Mouse (Mus musculus): ENCODE data around the gene Hsd11b2. TPM values are rescaled to one million over a fixed set of nuclear protein-coding genes. Genes with fewer than 3 reads are reported as not detected.

Gene Hsd11b2
- 0.94 and 1.2 TPM in 2 replicates for polyA plus RNA-seq (2014; fragmentation: Nextera tagmentation; extraction: Ambion mirVana)

- Histone ChIP-seq H3K4me3 (ENCODE audit: low read depth, low read length) (peak within 1 kb of the TSS; percentile 47), H3K9me3 (ENCODE audit: control insufficient read depth, low read length) (no peaks in the 10 kb centered on the region), H3K9ac (replicated peaks; ENCODE audit: low read depth, low read length) (peak within 1 kb of the TSS; percentile 65), H3K4me2 (ENCODE audit: low read depth, low read length) (peak within 1 kb of the TSS; percentile 94), H3K27ac (ENCODE audit: low read depth, low read length) (0 out of 2 replicates have a peak within 1 kb of the TSS, but pooled peaks have one; percentile 28), H3K4me1 (ENCODE audit: control insufficient read depth, insufficient read depth, low read length) (peaks cover 18% of the 10 kb centered on the region), H3K36me3 (ENCODE audit: control insufficient read depth, insufficient read depth, low read length) (0 out of 2 replicates have a peak, but pooled peaks cover 8% of the 10 kb centered on the region), H3K27me3 (ENCODE audit: control insufficient read depth, insufficient read depth, low read length) (no peaks in the 10 kb centered on the region; the same call in 1 of the 2 replicates)
- under 1% methylated on average over 63 of the region's 68 CpGs for whole genome bisulfite sequencing
- ATAC-seq (ENCODE audit: low read depth), result peak; percentile 76
These were observed at the start of gene Hsd11b2 for GRCm38 (mm10) chr8:105518436-105519313. TSS of gene Hsd11b2 (plus strand) at chr8:105518755.

- peak overlapping the region; percentile 39 for H3K9ac ChIP-seq (replicated peaks; ENCODE audit: low read depth, low read length)
- H3K36me3 ChIP-seq (ENCODE audit: control insufficient read depth, insufficient read depth, low read length), result 0 out of 2 replicates have a peak, but pooled peaks cover 3% of the 10 kb centered on the region
- H3K27ac ChIP-seq (ENCODE audit: low read depth, low read length), result peak overlapping the region; percentile 77
- no peaks in the 10 kb centered on the region for H3K27me3 ChIP-seq (ENCODE audit: control insufficient read depth, insufficient read depth, low read length)
- WGBS, result 17% methylated on average over 6 of the region's 6 CpGs
- peaks cover 21% of the 10 kb centered on the region for H3K4me1 ChIP-seq (ENCODE audit: control insufficient read depth, insufficient read depth, low read length)
- H3K4me2 ChIP-seq (ENCODE audit: low read depth, low read length), result peak overlapping the region; percentile 69
- peak; percentile 54; the same call in 1 of the 2 replicates for ATAC-seq (ENCODE audit: low read depth)
- no peaks in the 10 kb centered on the region for H3K9me3 ChIP-seq (ENCODE audit: control insufficient read depth, low read length)
- peak overlapping the region; percentile 42; the same call in 1 of the 2 replicates for H3K4me3 ChIP-seq (ENCODE audit: low read depth, low read length)
These were observed 49.4 kb upstream of the Hsd11b2 start for GRCm38 (mm10) chr8:105469041-105469695.

- H3K9ac ChIP-seq (replicated peaks; ENCODE audit: low read depth, low read length), result peak overlapping the region; percentile 39; the same call in 1 of the 2 replicates
- no peaks in the 10 kb centered on the region for H3K9me3 ChIP-seq (ENCODE audit: control insufficient read depth, low read length)
- peak overlapping the region; percentile 42 for H3K4me3 ChIP-seq (ENCODE audit: low read depth, low read length)
- peak overlapping the region; percentile 77 for H3K27ac ChIP-seq (ENCODE audit: low read depth, low read length)
- no peak for ATAC-seq (ENCODE audit: low read depth)
- H3K36me3 ChIP-seq (ENCODE audit: control insufficient read depth, insufficient read depth, low read length), result 0 out of 2 replicates have a peak, but pooled peaks cover 3% of the 10 kb centered on the region
- H3K27me3 ChIP-seq (ENCODE audit: control insufficient read depth, insufficient read depth, low read length), result no peaks in the 10 kb centered on the region
- 59% methylated on average over 5 of the region's 5 CpGs for WGBS
- H3K4me1 ChIP-seq (ENCODE audit: control insufficient read depth, insufficient read depth, low read length), result peaks cover 26% of the 10 kb centered on the region
- peak overlapping the region; percentile 69 for H3K4me2 ChIP-seq (ENCODE audit: low read depth, low read length)
These were observed 48.7 kb upstream of the Hsd11b2 start for GRCm38 (mm10) chr8:105469816-105470215.

GRCm38 (mm10) chr8:105470262-105470661, 48.3 kb upstream of the Hsd11b2 start:
- H3K4me3 ChIP-seq (ENCODE audit: low read depth, low read length), result peak overlapping the region; percentile 42
- H3K27me3 ChIP-seq (ENCODE audit: control insufficient read depth, insufficient read depth, low read length), result no peaks in the 10 kb centered on the region
- no peaks in the 10 kb centered on the region for H3K9me3 ChIP-seq (ENCODE audit: control insufficient read depth, low read length)
- peak overlapping the region; percentile 64 for H3K9ac ChIP-seq (replicated peaks; ENCODE audit: low read depth, low read length)
- H3K27ac ChIP-seq (ENCODE audit: low read depth, low read length), result peak overlapping the region; percentile 77
- 0 out of 2 replicates have a peak, but pooled peaks cover 3% of the 10 kb centered on the region for H3K36me3 ChIP-seq (ENCODE audit: control insufficient read depth, insufficient read depth, low read length)
- 54% methylated on average over 5 of the region's 5 CpGs for WGBS
- H3K4me2 ChIP-seq (ENCODE audit: low read depth, low read length), result peak overlapping the region; percentile 69
- peaks cover 29% of the 10 kb centered on the region for H3K4me1 ChIP-seq (ENCODE audit: control insufficient read depth, insufficient read depth, low read length)
- no peak for ATAC-seq (ENCODE audit: low read depth)

GRCm38 (mm10) chr8:105470681-105471313, 47.8 kb upstream of the Hsd11b2 start:
- Histone ChIP-seq H3K36me3 (ENCODE audit: control insufficient read depth, insufficient read depth, low read length) (0 out of 2 replicates have a peak, but pooled peaks cover 4% of the 10 kb centered on the region), H3K27me3 (ENCODE audit: control insufficient read depth, insufficient read depth, low read length) (no peaks in the 10 kb centered on the region), H3K4me2 (ENCODE audit: low read depth, low read length) (peak overlapping the region; percentile 69), H3K27ac (ENCODE audit: low read depth, low read length) (peak overlapping the region; percentile 77), H3K4me3 (ENCODE audit: low read depth, low read length) (peak overlapping the region; percentile 42), H3K9ac (replicated peaks; ENCODE audit: low read depth, low read length) (peak overlapping the region; percentile 64), H3K4me1 (ENCODE audit: control insufficient read depth, insufficient read depth, low read length) (peaks cover 31% of the 10 kb centered on the region), H3K9me3 (ENCODE audit: control insufficient read depth, low read length) (no peaks in the 10 kb centered on the region)
- WGBS, result 14% methylated on average over 11 of the region's 11 CpGs
- peak; percentile 76 for ATAC-seq (ENCODE audit: low read depth)

GRCm38 (mm10) chr8:105471314-105472015, 47.1 kb upstream of the Hsd11b2 start, which contains the start of gene Tppp3:
TSS of gene Tppp3 (minus strand) at chr8:105471526.
- Histone ChIP-seq H3K27me3 (ENCODE audit: control insufficient read depth, insufficient read depth, low read length) (no peaks in the 10 kb centered on the region), H3K4me2 (ENCODE audit: low read depth, low read length) (peak within 1 kb of the TSS; percentile 69), H3K9me3 (ENCODE audit: control insufficient read depth, low read length) (no peaks in the 10 kb centered on the region), H3K9ac (replicated peaks; ENCODE audit: low read depth, low read length) (peak within 1 kb of the TSS; percentile 64), H3K4me3 (ENCODE audit: low read depth, low read length) (peak within 1 kb of the TSS; percentile 42), H3K27ac (ENCODE audit: low read depth, low read length) (peak within 1 kb of the TSS; percentile 77), H3K4me1 (ENCODE audit: control insufficient read depth, insufficient read depth, low read length) (peaks cover 31% of the 10 kb centered on the region), H3K36me3 (ENCODE audit: control insufficient read depth, insufficient read depth, low read length) (0 out of 2 replicates have a peak, but pooled peaks cover 6% of the 10 kb centered on the region)
- 3% methylated on average over 25 of the region's 25 CpGs for WGBS
- peak; percentile 89 for ATAC-seq (ENCODE audit: low read depth)

GRCm38 (mm10) chr8:105472414-105472932, 46.1 kb upstream of the Hsd11b2 start:
- WGBS, result 22% methylated on average over 23 of the region's 23 CpGs
- H3K4me1 ChIP-seq (ENCODE audit: control insufficient read depth, insufficient read depth, low read length), result peaks cover 27% of the 10 kb centered on the region

GRCm38 (mm10) chr8:105472983-105473382, 45.6 kb upstream of the Hsd11b2 start:
- 54% methylated on average over 9 of the region's 9 CpGs for WGBS
- Histone ChIP-seq H3K36me3 (ENCODE audit: control insufficient read depth, insufficient read depth, low read length) (0 out of 2 replicates have a peak, but pooled peaks cover 4% of the 10 kb centered on the region), H3K27me3 (ENCODE audit: control insufficient read depth, insufficient read depth, low read length) (no peaks in the 10 kb centered on the region), H3K9ac (replicated peaks; ENCODE audit: low read depth, low read length) (no peak overlapping the region), H3K4me3 (ENCODE audit: low read depth, low read length) (no peak overlapping the region), H3K4me2 (ENCODE audit: low read depth, low read length) (no peak overlapping the region), H3K9me3 (ENCODE audit: control insufficient read depth, low read length) (no peaks in the 10 kb centered on the region), H3K4me1 (ENCODE audit: control insufficient read depth, insufficient read depth, low read length) (peaks cover 27% of the 10 kb centered on the region), H3K27ac (ENCODE audit: low read depth, low read length) (no peak overlapping the region)
- ATAC-seq (ENCODE audit: low read depth), result no peak

More at GRCm38 (mm10) chr8:105472414-105472932, 46.1 kb upstream of the Hsd11b2 start:
- H3K9me3 ChIP-seq (ENCODE audit: control insufficient read depth, low read length), result no peaks in the 10 kb centered on the region
- no peak overlapping the region for H3K4me2 ChIP-seq (ENCODE audit: low read depth, low read length)
- H3K27ac ChIP-seq (ENCODE audit: low read depth, low read length), result no peak overlapping the region
- 0 out of 2 replicates have a peak, but pooled peaks cover 6% of the 10 kb centered on the region for H3K36me3 ChIP-seq (ENCODE audit: control insufficient read depth, insufficient read depth, low read length)
- H3K9ac ChIP-seq (replicated peaks; ENCODE audit: low read depth, low read length), result no peak overlapping the region
- H3K27me3 ChIP-seq (ENCODE audit: control insufficient read depth, insufficient read depth, low read length), result no peaks in the 10 kb centered on the region
- no peak overlapping the region for H3K4me3 ChIP-seq (ENCODE audit: low read depth, low read length)
- no peak for ATAC-seq (ENCODE audit: low read depth)

All from neural tube, embryonic 14.5 days (tissue).